Mouse (Mus musculus) bone marrow macrophage, adult 2 months (primary cell): Measurements from ENCODE around the gene Ap5s1. TPM values are rescaled to one million over a fixed set of nuclear protein-coding genes. Genes with fewer than 3 reads are reported as not detected.

Source experiments
- H3K27ac ChIP-seq: 2 replicates; pipeline ENCODE4 v1.5.1; 2012; ENCODE audit warnings: low read depth, low read length; ENCODE audit not compliant: insufficient read depth
- H3K4me1 ChIP-seq: 2 replicates; pipeline ENCODE4 v1.6.1; 2012; ENCODE audit warnings: low read length; ENCODE audit not compliant: control insufficient read depth, insufficient read depth
- H3K4me3 ChIP-seq: 2 replicates; pipeline ENCODE4 v1.5.1; 2012; ENCODE audit warnings: mild to moderate bottlenecking, low read length, moderate library complexity; ENCODE audit not compliant: insufficient read depth
- CTCF ChIP-seq: IDR thresholded peaks from 2 replicates; pipeline ENCODE4 v1.5.1; 2012; ENCODE audit warnings: low read depth, mild to moderate bottlenecking, low read length, moderate library complexity
- POLR2A ChIP-seq: IDR thresholded peaks from 2 replicates; pipeline ENCODE4 v1.6.1; 2012; ENCODE audit warnings: mild to moderate bottlenecking, low read depth, low read length, borderline replicate concordance
- polyA plus RNA-seq: library from polyadenylated mRNA; stranded (reverse); fragments of >200 nt; gene quantifications from 2 replicates; pipeline ENCODE4 v1.2.4, GENCODE M21; 2012; ENCODE audit not compliant: missing spikeins, insufficient read depth, insufficient read length

Gene Ap5s1
- polyA plus RNA-seq, 1 experiment = 28.1 TPM

DNA sequence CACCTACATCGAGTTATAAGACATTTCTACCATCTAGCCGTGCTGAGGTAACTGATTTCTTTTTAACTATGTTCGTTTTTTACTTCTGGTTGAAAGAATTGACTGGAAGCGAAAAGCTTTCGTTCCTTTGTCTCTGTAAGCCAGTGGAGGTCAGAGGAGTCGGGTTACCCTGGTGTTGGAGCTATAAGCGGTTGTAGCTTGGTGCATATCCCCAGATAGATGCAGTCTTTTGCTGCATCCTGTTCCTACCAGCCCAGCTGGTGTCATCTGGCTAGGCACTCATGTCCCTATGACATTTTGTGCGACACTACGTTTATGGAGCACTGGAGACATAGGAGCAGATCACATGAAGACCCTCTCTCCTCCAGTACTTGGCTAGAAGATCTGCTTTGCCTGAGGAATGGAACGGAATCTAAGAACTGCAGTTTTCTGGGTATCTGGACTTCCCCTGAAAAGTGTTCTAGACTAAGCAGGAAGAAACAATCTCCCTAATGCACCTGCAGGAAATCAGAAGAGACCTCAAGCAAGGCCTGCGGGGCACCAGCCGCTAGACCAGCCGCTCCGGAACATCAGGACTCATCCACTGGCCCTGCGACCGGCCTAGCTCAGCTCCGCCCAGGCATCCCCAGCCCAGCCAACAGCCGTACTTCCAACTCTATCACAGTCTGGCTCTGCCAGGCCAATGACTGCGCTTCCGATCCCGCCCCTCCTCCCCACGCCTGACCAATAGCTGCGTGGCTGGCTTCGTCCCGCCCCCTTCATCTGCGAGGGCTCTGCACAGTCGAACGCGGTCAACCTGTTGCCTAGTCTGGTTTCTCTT lies 26.6 kb downstream of the Ap5s1 start, which contains the start of gene Mavs:
Gene Mavs, plus strand, starts transcription at position 757 of the 820 bp plus-strand sequence.
- TF ChIP-seq POLR2A (no peak), CTCF (no peak)
- H3K4me1 ChIP-seq = peaks cover 32% of the 10 kb centered on the region
- peak within 1 kb of the TSS; percentile 60 for H3K27ac ChIP-seq

DNA sequence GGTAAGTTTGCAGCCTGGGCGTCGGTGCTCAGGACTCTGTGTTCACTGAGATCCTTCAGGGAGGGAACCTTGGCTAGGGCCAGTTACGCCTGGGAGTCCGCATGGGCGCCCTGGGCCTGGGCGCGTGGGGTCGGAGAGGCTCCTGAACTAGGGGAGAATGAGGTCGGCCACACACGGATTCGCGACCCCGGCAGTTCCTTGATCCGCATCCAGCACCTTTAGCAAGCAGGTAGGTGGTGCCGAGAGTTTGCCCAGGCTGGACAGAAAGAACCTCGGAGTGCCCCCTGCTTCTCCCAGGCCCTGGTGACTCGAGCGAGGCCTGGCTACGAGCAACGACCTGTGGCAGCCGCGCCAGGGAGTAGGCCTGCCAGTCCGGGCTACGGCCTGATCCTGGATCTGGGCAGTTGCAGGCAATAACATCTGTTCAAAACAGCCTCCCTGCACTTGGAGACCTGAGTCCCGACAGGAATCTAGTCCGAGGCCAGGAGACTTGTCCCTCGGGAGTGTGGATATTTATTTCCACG lies 27.3 kb downstream of the Ap5s1 start:
- Histone ChIP-seq H3K4me3 (peak overlapping the region; percentile 73), H3K4me1 (peaks cover 39% of the 10 kb centered on the region), H3K27ac (peak overlapping the region; percentile 60)
- TF ChIP-seq POLR2A = no peak; the same call in 1 of the 2 replicates
- TF ChIP-seq CTCF = no peak

More for the DNA sequence above, 26.6 kb downstream of the Ap5s1 start, which contains the start of gene Mavs:
- peak within 1 kb of the TSS; percentile 73 for H3K4me3 ChIP-seq

DNA sequence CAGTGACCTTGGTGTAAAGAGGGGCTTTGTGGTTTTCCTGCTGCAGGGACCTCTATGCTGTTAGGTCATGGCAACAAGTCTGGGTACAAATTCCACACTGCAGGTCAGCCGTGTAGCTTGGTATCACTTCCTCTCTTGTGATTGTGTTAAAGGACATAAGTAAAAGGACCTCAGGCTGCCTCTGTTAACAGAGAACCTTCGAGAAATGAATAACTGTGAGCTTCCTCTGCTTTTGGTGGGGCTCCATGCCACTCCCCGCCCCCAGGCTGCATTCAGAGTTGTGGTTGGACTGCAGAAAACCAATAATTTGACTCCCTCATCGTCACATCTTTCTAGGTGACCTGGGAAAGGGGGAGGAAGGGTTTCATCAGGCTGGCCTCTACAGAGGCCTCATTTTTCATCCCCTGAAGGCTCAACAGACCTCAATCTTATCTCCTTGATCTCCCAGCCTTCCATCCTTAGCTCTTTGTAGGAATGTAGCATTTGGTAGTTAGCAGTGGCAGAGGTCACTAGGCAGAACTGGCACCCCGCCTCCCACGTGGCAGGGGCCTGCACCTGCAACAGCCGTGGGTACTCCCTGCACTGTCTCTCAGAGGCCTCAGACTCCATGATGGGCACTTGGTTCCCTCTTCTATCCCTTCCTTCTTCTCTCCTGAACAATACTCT lies 28.2 kb downstream of the Ap5s1 start:
- TF ChIP-seq POLR2A (no peak), CTCF (no peak)
- peak overlapping the region; percentile 60 for H3K27ac ChIP-seq
- peak overlapping the region; percentile 73 for H3K4me3 ChIP-seq
- H3K4me1 ChIP-seq = peaks cover 47% of the 10 kb centered on the region

DNA sequence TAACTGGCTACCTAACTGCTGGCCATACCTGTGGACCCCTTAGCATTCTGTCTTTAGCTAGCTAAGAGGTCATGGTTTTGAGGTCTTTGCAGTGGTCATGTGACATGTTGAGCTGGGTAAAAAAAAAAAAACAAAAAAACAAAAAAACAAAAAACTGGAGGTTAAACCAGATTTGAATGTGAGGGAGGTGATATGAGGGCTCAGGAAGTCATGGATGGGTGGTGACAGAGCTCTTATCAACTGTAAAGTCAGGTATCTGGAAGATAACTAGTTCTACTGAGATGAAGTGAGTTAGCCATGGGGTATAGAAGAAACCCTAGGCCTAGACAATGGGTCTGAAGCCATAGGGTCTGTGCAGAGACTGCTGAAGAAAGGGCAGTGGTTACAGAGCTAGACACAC lies 35.3 kb downstream of the Ap5s1 start:
- Histone ChIP-seq H3K4me3 (no peak overlapping the region), H3K4me1 (peaks cover 28% of the 10 kb centered on the region), H3K27ac (no peak overlapping the region)
- TF ChIP-seq CTCF (no peak), POLR2A (no peak)

DNA sequence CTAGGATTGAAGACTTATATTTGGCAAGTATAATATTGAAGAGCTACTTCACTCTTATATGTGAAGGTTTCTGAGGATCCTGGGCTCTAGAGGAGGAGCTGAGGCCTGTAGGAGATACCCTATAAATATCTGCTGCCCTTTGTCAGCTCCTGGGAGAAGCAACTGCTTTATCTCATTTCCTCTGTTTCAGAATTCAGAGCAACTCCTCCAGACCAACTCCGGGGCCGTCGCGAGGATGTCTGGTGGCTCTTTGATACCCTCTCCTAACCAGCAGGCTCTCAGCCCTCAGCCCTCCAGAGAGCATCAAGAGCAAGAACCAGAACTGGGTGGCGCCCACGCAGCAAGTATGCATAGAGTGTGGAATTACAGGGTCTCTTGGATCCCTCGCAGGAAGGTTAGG lies 36.1 kb downstream of the Ap5s1 start:
- H3K4me3 ChIP-seq = no peak overlapping the region
- H3K27ac ChIP-seq = no peak overlapping the region
- TF ChIP-seq CTCF = no peak
- no peak for TF ChIP-seq POLR2A
- H3K4me1 ChIP-seq = peaks cover 24% of the 10 kb centered on the region

DNA sequence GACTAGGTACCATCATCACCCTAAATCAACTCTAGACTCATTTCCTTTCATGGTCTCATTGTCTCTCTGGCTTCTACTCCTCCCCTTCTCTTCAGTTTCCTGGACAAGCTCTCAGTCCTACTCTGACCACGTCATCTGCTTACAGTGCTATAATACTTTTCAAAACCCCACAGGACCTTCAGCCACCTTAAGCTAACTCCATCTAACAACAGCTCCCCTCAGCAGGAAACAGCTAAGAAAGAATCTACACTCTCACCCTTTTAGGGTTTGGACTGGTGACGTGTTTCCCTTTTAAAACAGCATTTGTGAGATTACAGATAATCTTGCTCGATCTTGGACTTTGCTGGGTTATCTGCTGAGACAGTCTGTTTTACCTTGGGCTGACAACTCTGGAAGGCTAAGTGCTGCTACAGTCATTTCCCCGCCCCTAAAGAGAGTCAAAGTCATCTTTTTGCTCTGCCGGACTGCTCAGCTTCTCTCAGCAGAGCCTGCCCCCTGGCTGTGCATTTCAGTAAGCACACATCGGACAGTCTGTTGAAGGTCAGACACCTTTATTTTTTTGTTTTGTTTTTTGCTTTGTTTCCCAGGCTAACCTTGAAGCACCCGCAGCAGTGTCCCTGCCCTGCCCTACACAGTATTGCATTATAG lies 46.9 kb downstream of the Ap5s1 start:
- Histone ChIP-seq H3K27ac (no peak overlapping the region), H3K4me1 (peaks cover 21% of the 10 kb centered on the region), H3K4me3 (no peak overlapping the region)
- TF ChIP-seq CTCF (peak; percentile 72), POLR2A (no peak)

DNA sequence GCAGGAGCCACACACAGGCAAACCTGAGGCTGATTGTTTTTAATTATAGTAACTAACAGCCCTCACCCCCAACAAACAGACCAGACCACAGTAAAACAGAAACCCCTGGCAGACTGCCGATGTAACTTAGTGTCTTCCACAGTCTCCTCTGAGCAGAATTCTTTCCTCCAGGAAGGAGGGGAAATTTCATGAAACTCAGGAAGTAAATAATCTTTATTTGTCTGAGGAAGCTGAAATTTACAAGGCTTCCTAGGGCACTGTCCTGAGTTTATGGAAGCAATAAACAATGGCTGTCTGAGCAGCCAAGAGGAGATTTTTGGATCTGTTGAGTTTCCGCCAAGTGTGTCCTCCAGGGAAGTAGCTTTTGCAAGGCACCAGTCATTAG lies 47.4 kb downstream of the Ap5s1 start:
- no peak overlapping the region for H3K27ac ChIP-seq
- no peak overlapping the region for H3K4me3 ChIP-seq
- no peak for TF ChIP-seq POLR2A
- no peak for TF ChIP-seq CTCF
- H3K4me1 ChIP-seq = peaks cover 17% of the 10 kb centered on the region

DNA sequence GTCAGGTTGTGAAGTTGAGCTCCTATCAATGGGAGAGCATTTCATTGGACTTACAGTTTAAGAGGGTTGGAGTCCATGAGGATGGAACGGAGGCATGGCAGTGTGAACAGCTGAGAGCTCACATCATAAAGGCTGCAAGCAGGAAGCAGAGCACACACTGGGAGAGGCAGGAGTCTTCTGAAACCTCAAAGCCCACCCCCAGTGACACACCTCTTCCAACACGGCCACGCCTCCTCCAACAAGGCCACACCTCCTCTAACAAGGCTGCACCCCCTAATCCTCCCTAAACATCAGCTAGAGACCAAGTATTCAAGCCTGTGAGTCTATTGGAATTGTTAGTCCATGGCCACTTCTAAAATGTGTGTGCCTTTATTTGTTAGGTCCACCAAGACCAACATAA lies 48.9 kb downstream of the Ap5s1 start:
- H3K4me1 ChIP-seq = peaks cover 17% of the 10 kb centered on the region
- no peak overlapping the region for H3K27ac ChIP-seq
- no peak overlapping the region for H3K4me3 ChIP-seq
- no peak for TF ChIP-seq CTCF
- no peak for TF ChIP-seq POLR2A

DNA sequence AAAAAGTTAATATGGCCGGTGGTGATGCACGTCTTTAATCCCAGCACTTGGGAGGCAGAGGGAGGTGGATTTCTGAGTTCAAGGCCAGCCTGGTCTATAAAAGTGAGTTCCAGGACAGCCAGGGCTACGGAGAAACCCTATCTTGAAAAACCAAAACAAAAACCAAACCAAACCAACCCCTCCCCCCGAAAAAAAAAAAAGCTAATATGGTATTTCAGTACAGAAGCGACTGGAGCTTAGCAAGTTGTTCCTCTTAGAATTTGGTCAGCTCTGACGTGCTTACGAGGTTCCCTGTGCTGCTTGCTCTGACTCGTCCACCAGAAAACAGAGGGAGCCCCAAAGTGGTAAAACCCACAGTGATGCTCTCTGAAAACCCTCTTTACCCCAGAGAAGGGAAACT lies 51.8 kb downstream of the Ap5s1 start:
- TF ChIP-seq POLR2A (no peak), CTCF (no peak)
- Histone ChIP-seq H3K4me3 (no peak overlapping the region), H3K4me1 (peaks cover 7% of the 10 kb centered on the region), H3K27ac (no peak overlapping the region)
